Mouse (Mus musculus): ENCODE measurements around the gene Tescl. TPM values are rescaled to one million over a fixed set of nuclear protein-coding genes. Genes with fewer than 3 reads are reported as not detected.
A peak's percentile ranks its signal among the peaks of the same experiment; 100 is the strongest.

The Tescl gene
- total RNA-seq, 2 experiments from 2014 or later, result not detected

GRCm38 (mm10) chr7:24318942-24319341, 14.8 kb downstream of the Tescl start:
- no peak for DNase-seq
- intact Hi-C loops (cut with DNase I), result loop anchor here (5.0 kb wide), 1 partner anchor 207 kb away; the partner anchor contains the start of gene Zfp112
- Histone ChIP-seq H3K27ac (no peak overlapping the region), H3K4me3 (no peak overlapping the region)
- no peak for TF ChIP-seq CTCF (IDR thresholded peaks at IDR 0.05)

- peak within 1 kb of the TSS; percentile 89 for H3K27ac ChIP-seq
- intact Hi-C loops (cut with DNase I), result loop anchor here (5.0 kb wide), 1 partner anchor 204 kb away; the partner anchor contains the start of gene Zfp112
- peak within 1 kb of the TSS; percentile 87 for H3K4me3 ChIP-seq
- no peak for TF ChIP-seq CTCF (IDR thresholded peaks at IDR 0.05)
- peak; percentile 96 for DNase-seq
Observed at GRCm38 (mm10) chr7:24316567-24317092, 17.1 kb downstream of the Tescl start, which contains the start of gene Zfp94. TSS of gene Zfp94 (minus strand) at chr7:24316666.

GRCm38 (mm10) chr7:24315726-24316566, 17.8 kb downstream of the Tescl start:
- intact Hi-C loops (cut with DNase I), result loop anchor here (1.0 to 5.0 kb wide), 2 partner anchors 61 to 204 kb away; partner anchors contain the start of gene Zfp112
- TF ChIP-seq CTCF (IDR thresholded peaks at IDR 0.05), result no peak
- Histone ChIP-seq H3K4me3 (peak overlapping the region; percentile 87), H3K27ac (peak overlapping the region; percentile 89)
- no peak for DNase-seq

GRCm38 (mm10) chr7:24300771-24301282, 32.9 kb downstream of the Tescl start, which contains the start of gene Zfp61:
TSS of gene Zfp61 (minus strand) at chr7:24301232.
- intact Hi-C loops (cut with DNase I), result no loop called here
- no peak for TF ChIP-seq CTCF (IDR thresholded peaks at IDR 0.05)
- H3K4me3 ChIP-seq, result peak within 1 kb of the TSS; percentile 95
- DNase-seq, result peak; percentile 43
- H3K27ac ChIP-seq, result peak within 1 kb of the TSS; percentile 70

- peak overlapping the region; percentile 86; the same call in 1 of the 2 replicates for H3K27ac ChIP-seq
- intact Hi-C loops (cut with DNase I), result no loop called here
- no peak for DNase-seq
- TF ChIP-seq CTCF (IDR thresholded peaks at IDR 0.05), result no peak
- H3K4me3 ChIP-seq, result peak overlapping the region; percentile 95
Observed at GRCm38 (mm10) chr7:24299823-24300481, 33.8 kb downstream of the Tescl start.

- peak; percentile 80 for DNase-seq
- peak; percentile 58 for TF ChIP-seq CTCF (IDR thresholded peaks at IDR 0.05)
- intact Hi-C loops (cut with DNase I), result no loop called here
- H3K27ac ChIP-seq, result peak overlapping the region; percentile 86
- H3K4me3 ChIP-seq, result peak overlapping the region; percentile 95
Observed at GRCm38 (mm10) chr7:24298973-24299708, 34.6 kb downstream of the Tescl start.

- no peak for TF ChIP-seq CTCF (IDR thresholded peaks at IDR 0.05)
- intact Hi-C loops (cut with DNase I), result no loop called here
- no peak for DNase-seq
- Histone ChIP-seq H3K4me3 (peak overlapping the region; percentile 95), H3K27ac (peak overlapping the region; percentile 86)
Observed at GRCm38 (mm10) chr7:24298635-24298972, 35.1 kb downstream of the Tescl start.

GRCm38 (mm10) chr7:24297361-24298095, 36.2 kb downstream of the Tescl start:
- no peak for TF ChIP-seq CTCF (IDR thresholded peaks at IDR 0.05)
- intact Hi-C loops (cut with DNase I), result no loop called here
- Histone ChIP-seq H3K4me3 (no peak overlapping the region), H3K27ac (no peak overlapping the region)
- no peak for DNase-seq

GRCm38 (mm10) chr7:24296386-24296785, 37.4 kb downstream of the Tescl start:
- H3K4me3 ChIP-seq, result no peak overlapping the region
- no peak for DNase-seq
- H3K27ac ChIP-seq, result no peak overlapping the region
- intact Hi-C loops (cut with DNase I), result no loop called here
- no peak for TF ChIP-seq CTCF (IDR thresholded peaks at IDR 0.05)

- no peak for TF ChIP-seq CTCF (IDR thresholded peaks at IDR 0.05)
- H3K27ac ChIP-seq, result no peak overlapping the region
- DNase-seq, result no peak
- intact Hi-C loops (cut with DNase I), result no loop called here
- no peak overlapping the region for H3K4me3 ChIP-seq
Observed at GRCm38 (mm10) chr7:24295376-24295775, 38.4 kb downstream of the Tescl start.

- DNase-seq, result no peak
- intact Hi-C loops (cut with DNase I), result no loop called here
- no peak for TF ChIP-seq CTCF (IDR thresholded peaks at IDR 0.05)
- no peak overlapping the region for H3K27ac ChIP-seq
- no peak overlapping the region for H3K4me3 ChIP-seq
Observed at GRCm38 (mm10) chr7:24294763-24295162, 39.0 kb downstream of the Tescl start.
